Mouse (Mus musculus): ENCODE results near the gene Serpina1e. TPM values are rescaled to one million over a fixed set of nuclear protein-coding genes. Genes with fewer than 3 reads are reported as not detected.
"Not testable (repeated sequence)": the region's sequence is repeated elsewhere in the genome, so short reads cannot be mapped to it uniquely, and the experiment has no call there.

Gene Serpina1e
- polyA plus RNA-seq, 1 experiment from 2014 or later = not detected

GRCm38 (mm10) chr12:103977060-103977459 is 18.3 kb upstream of the Serpina1e start:
- ATAC-seq (ENCODE audit: low read depth) = no peak
- no peak overlapping the region for H3K4me3 ChIP-seq (ENCODE audit: low read depth, low read length)

GRCm38 (mm10) chr12:103971080-103971479 is 12.3 kb upstream of the Serpina1e start:
- H3K9ac ChIP-seq (ENCODE audit: low read depth, low read length) = no peak overlapping the region
- 90% methylated on average over 4 of the region's 4 CpGs for WGBS
- ATAC-seq (ENCODE audit: low read depth) (no peak), DNase-seq (ENCODE audit: low spot score) (no peak)
- no peaks in the 10 kb centered on the region for H3K36me3 ChIP-seq (ENCODE audit: control insufficient read depth, insufficient read depth, low read length)
- no peaks in the 10 kb centered on the region for H3K27me3 ChIP-seq (replicated peaks; ENCODE audit: control insufficient read depth, insufficient read depth, low read length)
- H3K4me2 ChIP-seq (ENCODE audit: low read depth, low read length) = no peak overlapping the region
- no peak overlapping the region for H3K27ac ChIP-seq (replicated peaks; ENCODE audit: low read depth, low read length)
- no peak overlapping the region for H3K4me3 ChIP-seq (ENCODE audit: low read depth, low read length)
- H3K9me3 ChIP-seq (ENCODE audit: control insufficient read depth, low read length) = no peaks in the 10 kb centered on the region
- H3K4me1 ChIP-seq (ENCODE audit: control insufficient read depth, insufficient read depth, low read length) = no peaks in the 10 kb centered on the region

More at GRCm38 (mm10) chr12:103977060-103977459, 18.3 kb upstream of the Serpina1e start:
- Histone ChIP-seq H3K27ac (replicated peaks; ENCODE audit: low read depth, low read length) (no peak overlapping the region), H3K4me2 (ENCODE audit: low read depth, low read length) (no peak overlapping the region), H3K36me3 (ENCODE audit: control insufficient read depth, insufficient read depth, low read length) (no peaks in the 10 kb centered on the region), H3K27me3 (replicated peaks; ENCODE audit: control insufficient read depth, insufficient read depth, low read length) (no peaks in the 10 kb centered on the region), H3K9ac (ENCODE audit: low read depth, low read length) (no peak overlapping the region), H3K9me3 (ENCODE audit: control insufficient read depth, low read length) (no peaks in the 10 kb centered on the region), H3K4me1 (ENCODE audit: control insufficient read depth, insufficient read depth, low read length) (no peaks in the 10 kb centered on the region)
- 71% methylated on average over 3 of the region's 3 CpGs for WGBS
- no peak for DNase-seq (ENCODE audit: low spot score)

GRCm38 (mm10) chr12:103969577-103970116 is 10.9 kb upstream of the Serpina1e start:
- Histone ChIP-seq H3K9me3 (ENCODE audit: control insufficient read depth, low read length) (no peaks in the 10 kb centered on the region), H3K4me1 (ENCODE audit: control insufficient read depth, insufficient read depth, low read length) (no peaks in the 10 kb centered on the region), H3K36me3 (ENCODE audit: control insufficient read depth, insufficient read depth, low read length) (no peaks in the 10 kb centered on the region), H3K27ac (replicated peaks; ENCODE audit: low read depth, low read length) (no peak overlapping the region), H3K4me2 (ENCODE audit: low read depth, low read length) (no peak overlapping the region), H3K9ac (ENCODE audit: low read depth, low read length) (no peak overlapping the region), H3K27me3 (replicated peaks; ENCODE audit: control insufficient read depth, insufficient read depth, low read length) (no peaks in the 10 kb centered on the region), H3K4me3 (ENCODE audit: low read depth, low read length) (no peak overlapping the region)
- no peak for ATAC-seq (ENCODE audit: low read depth)
- WGBS = 87% methylated on average over 9 of the region's 9 CpGs
- DNase-seq (ENCODE audit: low spot score) = no peak

GRCm38 (mm10) chr12:103966761-103967160 is 8.0 kb upstream of the Serpina1e start:
- Histone ChIP-seq H3K4me2 (ENCODE audit: low read depth, low read length) (no peak overlapping the region), H3K27ac (replicated peaks; ENCODE audit: low read depth, low read length) (no peak overlapping the region), H3K9ac (ENCODE audit: low read depth, low read length) (no peak overlapping the region), H3K4me1 (ENCODE audit: control insufficient read depth, insufficient read depth, low read length) (no peaks in the 10 kb centered on the region), H3K36me3 (ENCODE audit: control insufficient read depth, insufficient read depth, low read length) (no peaks in the 10 kb centered on the region), H3K4me3 (ENCODE audit: low read depth, low read length) (no peak overlapping the region), H3K27me3 (replicated peaks; ENCODE audit: control insufficient read depth, insufficient read depth, low read length) (no peaks in the 10 kb centered on the region), H3K9me3 (ENCODE audit: control insufficient read depth, low read length) (no peaks in the 10 kb centered on the region)
- no peak for ATAC-seq (ENCODE audit: low read depth)
- WGBS = 49% methylated on average over 3 of the region's 3 CpGs
- DNase-seq (ENCODE audit: low spot score) = no peak

GRCm38 (mm10) chr12:103963288-103963687 is 4.5 kb upstream of the Serpina1e start:
- no peaks in the 10 kb centered on the region for H3K27me3 ChIP-seq (replicated peaks; ENCODE audit: control insufficient read depth, insufficient read depth, low read length)
- no peak for ATAC-seq (ENCODE audit: low read depth)

GRCm38 (mm10) chr12:103962860-103963259 is 4.1 kb upstream of the Serpina1e start:
- Histone ChIP-seq H3K4me2 (ENCODE audit: low read depth, low read length) (no peak overlapping the region), H3K9me3 (ENCODE audit: control insufficient read depth, low read length) (no peaks in the 10 kb centered on the region), H3K4me1 (ENCODE audit: control insufficient read depth, insufficient read depth, low read length) (no peaks in the 10 kb centered on the region), H3K9ac (ENCODE audit: low read depth, low read length) (no peak overlapping the region), H3K4me3 (ENCODE audit: low read depth, low read length) (no peak overlapping the region), H3K36me3 (ENCODE audit: control insufficient read depth, insufficient read depth, low read length) (no peaks in the 10 kb centered on the region), H3K27ac (replicated peaks; ENCODE audit: low read depth, low read length) (no peak overlapping the region), H3K27me3 (replicated peaks; ENCODE audit: control insufficient read depth, insufficient read depth, low read length) (no peaks in the 10 kb centered on the region)
- WGBS = 74% methylated on average over 8 of the region's 8 CpGs
- ATAC-seq (ENCODE audit: low read depth) (no peak), DNase-seq (ENCODE audit: low spot score) (no peak)

More at GRCm38 (mm10) chr12:103963288-103963687, 4.5 kb upstream of the Serpina1e start:
- Histone ChIP-seq H3K9ac (ENCODE audit: low read depth, low read length) (no peak overlapping the region), H3K9me3 (ENCODE audit: control insufficient read depth, low read length) (no peaks in the 10 kb centered on the region), H3K27ac (replicated peaks; ENCODE audit: low read depth, low read length) (no peak overlapping the region), H3K36me3 (ENCODE audit: control insufficient read depth, insufficient read depth, low read length) (no peaks in the 10 kb centered on the region), H3K4me1 (ENCODE audit: control insufficient read depth, insufficient read depth, low read length) (no peaks in the 10 kb centered on the region), H3K4me3 (ENCODE audit: low read depth, low read length) (no peak overlapping the region), H3K4me2 (ENCODE audit: low read depth, low read length) (no peak overlapping the region)
- no peak for DNase-seq (ENCODE audit: low spot score)
- WGBS = 86% methylated on average over 4 of the region's 4 CpGs

- H3K27me3 ChIP-seq (replicated peaks; ENCODE audit: control insufficient read depth, insufficient read depth, low read length) = no peaks in the 10 kb centered on the region
- no peaks in the 10 kb centered on the region for H3K36me3 ChIP-seq (ENCODE audit: control insufficient read depth, insufficient read depth, low read length)
- H3K4me1 ChIP-seq (ENCODE audit: control insufficient read depth, insufficient read depth, low read length) = no peaks in the 10 kb centered on the region
- no peak overlapping the region for H3K27ac ChIP-seq (replicated peaks; ENCODE audit: low read depth, low read length)
- no peak for DNase-seq (ENCODE audit: low spot score)
- no peaks in the 10 kb centered on the region for H3K9me3 ChIP-seq (ENCODE audit: control insufficient read depth, low read length)
- no peak overlapping the region for H3K4me3 ChIP-seq (ENCODE audit: low read depth, low read length)
- no peak for ATAC-seq (ENCODE audit: low read depth)
- no peak overlapping the region for H3K9ac ChIP-seq (ENCODE audit: low read depth, low read length)
- no peak overlapping the region for H3K4me2 ChIP-seq (ENCODE audit: low read depth, low read length)
- WGBS = 83% methylated on average over 5 of the region's 5 CpGs
Observed at GRCm38 (mm10) chr12:103962337-103962736, 3.6 kb upstream of the Serpina1e start.

- no peaks in the 10 kb centered on the region for H3K27me3 ChIP-seq (replicated peaks; ENCODE audit: control insufficient read depth, insufficient read depth, low read length)
- H3K9ac ChIP-seq (ENCODE audit: low read depth, low read length) = no peak overlapping the region
- H3K4me1 ChIP-seq (ENCODE audit: control insufficient read depth, insufficient read depth, low read length) = no peaks in the 10 kb centered on the region
- H3K4me2 ChIP-seq (ENCODE audit: low read depth, low read length) = no peak overlapping the region
- H3K9me3 ChIP-seq (ENCODE audit: control insufficient read depth, low read length) = no peaks in the 10 kb centered on the region
- 83% methylated on average over 1 of the region's 1 CpGs for WGBS
- DNase-seq (ENCODE audit: low spot score) = no peak
- no peak for ATAC-seq (ENCODE audit: low read depth)
- no peak overlapping the region for H3K4me3 ChIP-seq (ENCODE audit: low read depth, low read length)
- H3K27ac ChIP-seq (replicated peaks; ENCODE audit: low read depth, low read length) = no peak overlapping the region
- no peaks in the 10 kb centered on the region for H3K36me3 ChIP-seq (ENCODE audit: control insufficient read depth, insufficient read depth, low read length)
Observed at GRCm38 (mm10) chr12:103961716-103962115, 2.9 kb upstream of the Serpina1e start.

GRCm38 (mm10) chr12:103956555-103956954 is 2.2 kb downstream of the Serpina1e start:
- WGBS = 88% methylated on average over 1 of the region's 2 CpGs
- not testable (repeated sequence) for H3K4me2 ChIP-seq (ENCODE audit: low read depth, low read length); H3K27ac ChIP-seq (replicated peaks; ENCODE audit: low read depth, low read length); H3K4me1 ChIP-seq (ENCODE audit: control insufficient read depth, insufficient read depth, low read length); DNase-seq (ENCODE audit: low spot score); H3K9me3 ChIP-seq (ENCODE audit: control insufficient read depth, low read length); H3K36me3 ChIP-seq (ENCODE audit: control insufficient read depth, insufficient read depth, low read length); H3K27me3 ChIP-seq (replicated peaks; ENCODE audit: control insufficient read depth, insufficient read depth, low read length); H3K9ac ChIP-seq (ENCODE audit: low read depth, low read length); H3K4me3 ChIP-seq (ENCODE audit: low read depth, low read length); ATAC-seq (ENCODE audit: low read depth)
